Mouse (Mus musculus) myocyte (in vitro differentiated cells): ENCODE measurements around the gene Prodh2.

Experiments used
- CEBPB ChIP-seq: IDR thresholded peaks from 2 replicates; pipeline ENCODE4 v1.6.1; 2011; ENCODE audit warnings: mild to moderate bottlenecking, moderate library complexity; ENCODE audit not compliant: poor library complexity, insufficient read depth, severe bottlenecking
- E2F4 ChIP-seq: IDR thresholded peaks from one replicate; pipeline ENCODE4 v1.6.1; 2011; ENCODE audit warnings: mild to moderate bottlenecking, control low read depth, moderate library complexity; ENCODE audit not compliant: insufficient read depth
- MAX ChIP-seq: IDR thresholded peaks from one replicate; pipeline ENCODE4 v1.6.1; 2011; ENCODE audit warnings: low read depth, mild to moderate bottlenecking, control low read depth
- MYOG ChIP-seq, 3 experiments: IDR thresholded peaks; one replicate each; pipeline ENCODE4 v1.6.1; 2011; ENCODE audit warnings: control low read depth in 2 of 3, low read depth in 2 of 3, mild to moderate bottlenecking in 2 of 3; ENCODE audit not compliant: insufficient read length in 2 of 3, control insufficient read depth in 1 of 3, insufficient read depth in 1 of 3
- POLR2A ChIP-seq: IDR thresholded peaks from one replicate; pipeline ENCODE4 v1.6.1; 2011; ENCODE audit warnings: low read depth, mild to moderate bottlenecking, control low read depth, moderate library complexity; ENCODE audit not compliant: insufficient read length
- POLR2AphosphoS2 ChIP-seq: IDR thresholded peaks from one replicate; pipeline ENCODE4 v1.6.1; 2011; ENCODE audit warnings: low read depth, control low read depth; ENCODE audit not compliant: insufficient read length
- REST ChIP-seq: IDR thresholded peaks from one replicate; pipeline ENCODE4 v1.6.1; 2011; ENCODE audit warnings: mild to moderate bottlenecking, control low read depth, moderate library complexity; ENCODE audit not compliant: insufficient read depth, insufficient read length
- TCF12 ChIP-seq: IDR thresholded peaks from one replicate; pipeline ENCODE4 v1.6.1; 2011; ENCODE audit warnings: mild to moderate bottlenecking, control low read depth; ENCODE audit not compliant: poor library complexity, insufficient read depth, severe bottlenecking
- USF1 ChIP-seq: IDR thresholded peaks from one replicate; pipeline ENCODE4 v1.6.1; 2011; ENCODE audit warnings: low read depth, mild to moderate bottlenecking, control low read depth, moderate library complexity

DNA sequence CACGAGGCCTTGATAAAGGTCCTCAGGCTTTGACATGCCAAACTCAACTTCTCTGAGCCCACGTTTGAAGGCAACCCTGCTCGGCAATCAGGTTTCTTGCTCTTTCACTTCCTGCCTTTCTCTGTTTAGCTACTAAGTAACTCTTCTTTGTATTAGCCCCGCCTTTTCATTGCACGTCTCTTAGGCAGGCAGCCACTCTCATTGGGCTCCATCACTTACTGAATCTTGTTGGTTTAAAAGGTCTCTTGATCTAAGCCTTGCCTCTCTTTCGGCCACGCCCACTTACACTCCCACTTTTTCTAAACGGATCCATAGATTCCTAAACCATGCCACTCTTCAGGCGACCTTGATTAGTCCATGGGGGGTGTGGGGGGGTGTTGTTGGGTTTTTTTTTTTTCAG, 49.7 kb upstream of the Prodh2 start:
- TF ChIP-seq CEBPB, result no peak
- TF ChIP-seq POLR2A, result no peak
- TF ChIP-seq E2F4, result no peak
- no peak for TF ChIP-seq REST
- no peak for TF ChIP-seq MYOG (IDR thresholded peaks at IDR 0.05; ENCODE audit: control insufficient read depth in 1 of 3, insufficient read depth in 1 of 3, insufficient read length in 2 of 3, low read depth in 2 of 3)
- TF ChIP-seq POLR2AphosphoS2, result no peak
- TF ChIP-seq MAX, result no peak
- no peak for TF ChIP-seq TCF12
- no peak for TF ChIP-seq USF1
